Mouse (Mus musculus) C2C12 (cell line): ENCODE results near the gene Bysl. TPM values are rescaled to one million over a fixed set of nuclear protein-coding genes. Genes with fewer than 3 reads are reported as not detected.

Experiments used
- H3K27me3 ChIP-seq: one replicate; pipeline ENCODE4 v1.6.1; 2011; ENCODE audit not compliant: control insufficient read depth, insufficient read depth, insufficient read length
- H3K36me3 ChIP-seq: one replicate; pipeline ENCODE4 v1.6.1; 2011; ENCODE audit not compliant: control insufficient read depth, insufficient read depth
- H3K4me3 ChIP-seq: one replicate; pipeline ENCODE4 v1.5.1; 2011; ENCODE audit warnings: mild to moderate bottlenecking, control low read depth; ENCODE audit not compliant: poor library complexity, insufficient read depth, severe bottlenecking
- H3K79me2 ChIP-seq: one replicate; pipeline ENCODE4 v1.6.1; 2011; ENCODE audit not compliant: control insufficient read depth, insufficient read depth
- H3K79me3 ChIP-seq: one replicate; pipeline ENCODE4 v1.6.1; 2011; ENCODE audit warnings: low read depth, control low read depth
- H3ac ChIP-seq: one replicate; pipeline ENCODE3; 2011; ENCODE audit warnings: low read depth; ENCODE audit not compliant: control insufficient read depth, insufficient read length
- CEBPB ChIP-seq: IDR thresholded peaks from one replicate; pipeline ENCODE4 v1.6.1; 2011; ENCODE audit warnings: low read depth, mild to moderate bottlenecking, control low read depth, moderate library complexity
- CTCF ChIP-seq: IDR thresholded peaks from one replicate; pipeline ENCODE4 v1.5.1; 2011; ENCODE audit not compliant: control insufficient read depth, insufficient read depth, insufficient read length
- FOSL1 ChIP-seq: IDR thresholded peaks from one replicate; pipeline ENCODE4 v1.8.0; 2011; ENCODE audit warnings: mild to moderate bottlenecking, low read length; ENCODE audit not compliant: poor library complexity, insufficient read depth, severe bottlenecking
- MAX ChIP-seq: IDR thresholded peaks from one replicate; pipeline ENCODE4 v1.6.1; 2011; ENCODE audit warnings: mild to moderate bottlenecking, control low read depth
- MYOD1 ChIP-seq: IDR thresholded peaks from one replicate; pipeline ENCODE4 v1.6.1; 2011; ENCODE audit warnings: low read depth; ENCODE audit not compliant: control insufficient read depth, insufficient read length
- MYOG ChIP-seq: IDR thresholded peaks from one replicate; pipeline ENCODE4 v1.6.1; 2011; ENCODE audit not compliant: control insufficient read depth, insufficient read length; ENCODE audit errors: extremely low read depth
- USF1 ChIP-seq: IDR thresholded peaks from one replicate; pipeline ENCODE4 v1.6.1; 2011; ENCODE audit warnings: low read depth, mild to moderate bottlenecking, control low read depth, moderate library complexity
- polyA plus RNA-seq: library from polyadenylated mRNA; unstranded; fragments of >200 nt; fragmentation: generic; extraction: Trizol; gene quantifications from one replicate; pipeline ENCODE4 v1.2.1, GENCODE M21; 2012; ENCODE audit warnings: missing spikeins

Gene Bysl
- polyA plus RNA-seq, 1 experiment = 42.6 TPM

- Histone ChIP-seq H3K4me3 (no peak overlapping the region), H3K79me2 (no peaks in the 10 kb centered on the region), H3K79me3 (no peaks in the 10 kb centered on the region), H3K27me3 (peaks cover 13% of the 10 kb centered on the region), H3K36me3 (no peaks in the 10 kb centered on the region), H3ac (no peak overlapping the region)
- TF ChIP-seq CEBPB (no peak), MYOG (no peak), USF1 (no peak), MYOD1 (no peak), MAX (no peak), CTCF (no peak), FOSL1 (no peak)
These were observed 37.3 kb downstream of the Bysl start for GRCm38 (mm10) chr17:47574028-47574427.

- no peaks in the 10 kb centered on the region for H3K79me2 ChIP-seq
- H3K27me3 ChIP-seq = peaks cover 10% of the 10 kb centered on the region
- H3K36me3 ChIP-seq = no peaks in the 10 kb centered on the region
- H3ac ChIP-seq = no peak overlapping the region
- TF ChIP-seq CTCF (no peak), CEBPB (no peak), USF1 (no peak), MYOD1 (no peak), MAX (no peak), MYOG (no peak), FOSL1 (no peak)
- no peak overlapping the region for H3K4me3 ChIP-seq
- H3K79me3 ChIP-seq = no peaks in the 10 kb centered on the region
These were observed 38.9 kb downstream of the Bysl start for GRCm38 (mm10) chr17:47572436-47572835.

- TF ChIP-seq FOSL1 (no peak), MAX (no peak), MYOD1 (no peak), USF1 (no peak), MYOG (no peak), CTCF (no peak), CEBPB (no peak)
- no peak overlapping the region for H3K4me3 ChIP-seq
- no peak overlapping the region for H3ac ChIP-seq
- no peaks in the 10 kb centered on the region for H3K36me3 ChIP-seq
- H3K79me3 ChIP-seq = no peaks in the 10 kb centered on the region
- no peaks in the 10 kb centered on the region for H3K79me2 ChIP-seq
- peaks cover 10% of the 10 kb centered on the region for H3K27me3 ChIP-seq
These were observed 39.7 kb downstream of the Bysl start for GRCm38 (mm10) chr17:47571621-47572020.

- Histone ChIP-seq H3K4me3 (no peak overlapping the region), H3ac (no peak overlapping the region), H3K79me2 (no peaks in the 10 kb centered on the region), H3K27me3 (peaks cover 10% of the 10 kb centered on the region), H3K79me3 (no peaks in the 10 kb centered on the region), H3K36me3 (no peaks in the 10 kb centered on the region)
- TF ChIP-seq CTCF (no peak), MAX (no peak)
These were observed 42.3 kb downstream of the Bysl start for GRCm38 (mm10) chr17:47568951-47569527.

GRCm38 (mm10) chr17:47568389-47568788 is 42.9 kb downstream of the Bysl start:
- TF ChIP-seq USF1 (no peak), CEBPB (no peak), MYOD1 (no peak), MYOG (no peak), CTCF (no peak), MAX (no peak), FOSL1 (no peak)
- H3K79me3 ChIP-seq = no peaks in the 10 kb centered on the region
- no peaks in the 10 kb centered on the region for H3K79me2 ChIP-seq

GRCm38 (mm10) chr17:47567271-47567670 is 44.0 kb downstream of the Bysl start:
- no peak overlapping the region for H3ac ChIP-seq
- H3K36me3 ChIP-seq = no peaks in the 10 kb centered on the region
- no peak overlapping the region for H3K4me3 ChIP-seq
- no peaks in the 10 kb centered on the region for H3K79me2 ChIP-seq
- peaks cover 3% of the 10 kb centered on the region for H3K27me3 ChIP-seq
- no peak for TF ChIP-seq MYOG
- TF ChIP-seq MAX = no peak
- TF ChIP-seq USF1 = no peak
- TF ChIP-seq MYOD1 = no peak
- TF ChIP-seq CTCF = no peak
- no peak for TF ChIP-seq FOSL1
- TF ChIP-seq CEBPB = no peak
- no peaks in the 10 kb centered on the region for H3K79me3 ChIP-seq

More at GRCm38 (mm10) chr17:47568389-47568788, 42.9 kb downstream of the Bysl start:
- Histone ChIP-seq H3ac (no peak overlapping the region), H3K27me3 (peaks cover 9% of the 10 kb centered on the region), H3K36me3 (no peaks in the 10 kb centered on the region), H3K4me3 (no peak overlapping the region)
